Mouse (Mus musculus) lung, embryonic 15.5 days (tissue): ENCODE measurements at regions not wholly inside any gene's neighbourhood (a gene's known extent, or its start where the extent isn't known, plus 50 kb on each side); places are given as distances from the start of the nearest gene placed in this dataset.
A peak's percentile ranks its signal among the peaks of the same experiment; 100 is the strongest.

ENCODE experiments used
- ATAC-seq: fragments of 200-750 bp; cut with Nextera tagmentation; 2 replicates; pipeline ENCODE4 v1.8.0; 2017; ENCODE audit warnings: moderate number of reproducible peaks, borderline replicate concordance; ENCODE audit not compliant: low FRiP score, low TSS enrichment; ENCODE audit errors: extremely low read depth
- H3K27ac ChIP-seq: fragments of 300-500 bp; sonication (generic); 2 replicates; pipeline ENCODE4 v1.5.1; 2015; ENCODE audit warnings: moderate library complexity, mild to moderate bottlenecking, inconsistent platforms
- H3K27me3 ChIP-seq: fragments of 300-500 bp; sonication (generic); 2 replicates; pipeline ENCODE4 v1.6.1; 2015; ENCODE audit warnings: inconsistent platforms
- H3K36me3 ChIP-seq: fragments of 300-500 bp; sonication (generic); 2 replicates; pipeline ENCODE4 v1.6.1; 2015; ENCODE audit warnings: inconsistent platforms
- H3K4me1 ChIP-seq: fragments of 300-500 bp; sonication (generic); 2 replicates; pipeline ENCODE4 v1.6.1; 2015; ENCODE audit warnings: inconsistent platforms
- H3K4me2 ChIP-seq: fragments of 300-500 bp; sonication (generic); 2 replicates; pipeline ENCODE4 v1.6.1; 2015; ENCODE audit warnings: inconsistent platforms, mild to moderate bottlenecking, moderate library complexity
- H3K4me3 ChIP-seq: fragments of 300-500 bp; sonication (generic); 2 replicates; pipeline ENCODE4 v1.5.1; 2015; ENCODE audit warnings: mild to moderate bottlenecking, inconsistent platforms
- H3K9ac ChIP-seq: fragments of 300-500 bp; sonication (generic); 2 replicates; pipeline ENCODE4 v1.6.1; 2015; ENCODE audit warnings: inconsistent platforms
- H3K9me3 ChIP-seq: fragments of 300-500 bp; sonication (generic); 2 replicates; pipeline ENCODE4 v1.6.1; 2016; ENCODE audit warnings: inconsistent platforms
- WGBS: fragments of 180-500 bp; shearing (Covaris S2); methylation state at CpG from one replicate; pipeline ENCODE4 v1.1.7; 2015; 5-methylcytosine and 5-hydroxymethylcytosine counted together

DNA sequence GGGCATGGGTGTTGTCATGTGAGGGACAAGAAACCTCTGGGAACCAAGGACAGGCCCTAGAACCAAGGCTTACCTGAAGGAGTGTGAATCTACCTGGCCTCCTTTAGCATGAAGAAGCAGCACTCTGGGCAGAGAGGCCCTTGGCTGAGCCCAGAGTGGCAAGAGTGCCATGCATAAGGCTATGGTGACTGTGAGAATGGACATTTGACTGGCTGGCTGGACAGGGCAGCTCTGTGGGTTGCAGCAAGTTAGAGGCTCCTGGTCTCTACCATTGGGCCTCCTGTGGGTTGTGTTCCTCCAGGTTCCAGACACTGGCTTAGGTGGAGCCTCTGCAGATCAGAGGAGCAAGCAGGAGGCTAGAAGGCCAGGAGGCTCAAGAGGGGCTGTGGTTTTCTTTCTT, 78.9 kb downstream of the 1700001O22Rik start:
- Histone ChIP-seq H3K27me3 (no peaks in the 10 kb centered on the region), H3K4me3 (no peak overlapping the region), H3K4me1 (peaks cover 71% of the 10 kb centered on the region), H3K9ac (no peak overlapping the region), H3K9me3 (no peaks in the 10 kb centered on the region), H3K4me2 (no peak overlapping the region), H3K27ac (peak overlapping the region; percentile 47; the same call in 1 of the 2 replicates), H3K36me3 (no peaks in the 10 kb centered on the region)
- no peak for ATAC-seq

- Histone ChIP-seq H3K4me3 (no peak overlapping the region), H3K9ac (no peak overlapping the region), H3K4me1 (peaks cover 80% of the 10 kb centered on the region), H3K27me3 (no peaks in the 10 kb centered on the region), H3K9me3 (no peaks in the 10 kb centered on the region), H3K4me2 (no peak overlapping the region), H3K27ac (peak overlapping the region; percentile 99), H3K36me3 (no peaks in the 10 kb centered on the region)
- no peak for ATAC-seq
- WGBS, result 33% methylated on average over 10 of the region's 10 CpGs
Measured at GRCm38 (mm10) chr2:30723059-30723587, 80.3 kb downstream of the 1700001O22Rik start.

GRCm38 (mm10) chr2:30722263-30723050, 81.0 kb downstream of the 1700001O22Rik start:
- H3K36me3 ChIP-seq, result no peaks in the 10 kb centered on the region
- H3K4me3 ChIP-seq, result no peak overlapping the region
- H3K27ac ChIP-seq, result peak overlapping the region; percentile 99
- peaks cover 86% of the 10 kb centered on the region for H3K4me1 ChIP-seq
- 34% methylated on average over 7 of the region's 7 CpGs for WGBS
- H3K9ac ChIP-seq, result peak overlapping the region; percentile 4
- no peaks in the 10 kb centered on the region for H3K9me3 ChIP-seq
- no peaks in the 10 kb centered on the region for H3K27me3 ChIP-seq
- H3K4me2 ChIP-seq, result no peak overlapping the region
- ATAC-seq, result no peak

- 18% methylated on average over 12 of the region's 12 CpGs for WGBS
- ATAC-seq, result peak; percentile 7; the same call in 1 of the 2 replicates
- no peak overlapping the region for H3K4me2 ChIP-seq
- H3K9me3 ChIP-seq, result no peaks in the 10 kb centered on the region
- H3K27me3 ChIP-seq, result no peaks in the 10 kb centered on the region
- H3K27ac ChIP-seq, result peak overlapping the region; percentile 99
- peak overlapping the region; percentile 4 for H3K9ac ChIP-seq
- no peaks in the 10 kb centered on the region for H3K36me3 ChIP-seq
- peaks cover 94% of the 10 kb centered on the region for H3K4me1 ChIP-seq
- no peak overlapping the region for H3K4me3 ChIP-seq
Measured at GRCm38 (mm10) chr2:30721473-30722262, 81.8 kb downstream of the 1700001O22Rik start.

- ATAC-seq, result no peak
- 0 out of 2 replicates have a peak overlapping the region, but pooled peaks have one; percentile 62 for H3K9ac ChIP-seq
Measured at GRCm38 (mm10) chr2:30721048-30721461, 82.4 kb downstream of the 1700001O22Rik start.

DNA sequence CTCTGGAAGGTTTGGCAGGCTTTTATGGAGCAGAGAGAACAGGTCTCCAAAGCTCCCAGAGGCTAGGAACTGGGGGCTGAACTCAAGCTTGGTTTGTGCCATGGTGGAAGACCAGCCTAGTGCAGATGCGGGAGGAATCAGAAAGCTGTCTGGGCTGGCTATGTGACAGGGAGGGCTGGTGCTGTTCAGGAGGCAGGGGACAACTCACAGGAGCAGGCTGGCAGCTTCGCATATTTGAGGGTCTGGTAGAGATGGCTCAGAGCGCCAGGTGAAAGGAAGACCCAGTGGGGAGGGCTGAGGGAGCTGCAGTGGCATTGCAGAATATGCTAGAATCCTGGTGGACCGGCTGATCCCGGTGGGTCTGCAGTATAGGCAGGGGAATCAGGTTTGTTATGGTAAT, 83.2 kb downstream of the 1700001O22Rik start:
- peak overlapping the region; percentile 34; the same call in 1 of the 2 replicates for H3K4me3 ChIP-seq
- peak overlapping the region; percentile 62 for H3K9ac ChIP-seq
- 57% methylated on average over 5 of the region's 5 CpGs for WGBS

More at GRCm38 (mm10) chr2:30721048-30721461, 82.4 kb downstream of the 1700001O22Rik start:
- no peaks in the 10 kb centered on the region for H3K27me3 ChIP-seq
- no peaks in the 10 kb centered on the region for H3K36me3 ChIP-seq
- 75% methylated on average over 5 of the region's 5 CpGs for WGBS
- peak overlapping the region; percentile 68; the same call in 1 of the 2 replicates for H3K4me2 ChIP-seq
- H3K9me3 ChIP-seq, result no peaks in the 10 kb centered on the region
- peaks cover 95% of the 10 kb centered on the region for H3K4me1 ChIP-seq
- H3K4me3 ChIP-seq, result no peak overlapping the region
- H3K27ac ChIP-seq, result peak overlapping the region; percentile 99

GRCm38 (mm10) chr2:30719611-30720290, 83.7 kb downstream of the 1700001O22Rik start:
- no peak for ATAC-seq
- Histone ChIP-seq H3K27me3 (no peaks in the 10 kb centered on the region), H3K4me2 (peak overlapping the region; percentile 68), H3K4me1 (peaks cover 88% of the 10 kb centered on the region), H3K27ac (peak overlapping the region; percentile 99), H3K9me3 (no peaks in the 10 kb centered on the region), H3K9ac (peak overlapping the region; percentile 62), H3K36me3 (no peaks in the 10 kb centered on the region), H3K4me3 (peak overlapping the region; percentile 34)
- WGBS, result 33% methylated on average over 7 of the region's 8 CpGs

More for the DNA sequence above, 83.2 kb downstream of the 1700001O22Rik start:
- H3K4me2 ChIP-seq, result peak overlapping the region; percentile 68
- H3K27me3 ChIP-seq, result no peaks in the 10 kb centered on the region
- H3K27ac ChIP-seq, result peak overlapping the region; percentile 99
- no peaks in the 10 kb centered on the region for H3K9me3 ChIP-seq
- H3K4me1 ChIP-seq, result peaks cover 94% of the 10 kb centered on the region
- ATAC-seq, result no peak
- no peaks in the 10 kb centered on the region for H3K36me3 ChIP-seq

DNA sequence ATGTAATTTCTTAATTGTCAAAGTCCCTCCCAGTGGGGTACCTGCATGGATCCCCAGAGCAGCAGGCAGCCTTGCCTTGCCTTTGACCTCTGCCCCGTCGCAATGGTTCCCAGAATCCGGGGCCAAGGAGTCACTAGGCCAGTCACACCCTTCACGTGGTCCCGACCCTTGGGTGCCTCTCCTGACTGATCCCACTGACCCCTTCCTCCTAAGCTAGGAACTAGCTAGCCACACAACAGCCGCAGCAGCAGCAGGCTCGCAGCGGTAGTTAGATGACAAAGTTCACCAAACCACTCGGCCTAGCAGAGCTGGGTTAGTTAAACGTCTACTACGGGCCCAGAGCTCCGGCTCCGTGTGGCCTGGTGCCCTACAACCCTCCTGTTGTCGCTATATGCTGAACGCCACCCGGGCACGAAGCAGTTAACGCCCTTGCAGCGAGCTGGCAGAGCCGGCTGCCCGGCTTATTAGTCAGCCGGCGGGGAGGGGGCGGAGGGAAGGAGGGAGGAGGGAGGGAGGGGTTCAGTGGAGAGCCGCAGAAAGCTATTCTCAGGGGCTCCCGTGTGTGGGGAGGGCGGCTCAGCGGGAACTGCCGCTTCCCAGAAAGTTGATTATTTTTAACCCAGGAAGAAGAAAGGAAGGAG, 84.6 kb downstream of the 1700001O22Rik start:
- WGBS, result under 1% methylated on average over 29 of the region's 29 CpGs
- peak overlapping the region; percentile 99 for H3K27ac ChIP-seq
- peak overlapping the region; percentile 62 for H3K9ac ChIP-seq
- H3K4me2 ChIP-seq, result peak overlapping the region; percentile 68
- peaks cover 79% of the 10 kb centered on the region for H3K4me1 ChIP-seq
- H3K9me3 ChIP-seq, result no peaks in the 10 kb centered on the region
- no peaks in the 10 kb centered on the region for H3K27me3 ChIP-seq
- no peaks in the 10 kb centered on the region for H3K36me3 ChIP-seq
- ATAC-seq, result peak; percentile 66
- peak overlapping the region; percentile 34 for H3K4me3 ChIP-seq

- peak overlapping the region; percentile 34 for H3K4me3 ChIP-seq
- H3K27me3 ChIP-seq, result no peaks in the 10 kb centered on the region
- H3K4me1 ChIP-seq, result peaks cover 77% of the 10 kb centered on the region
- no peaks in the 10 kb centered on the region for H3K36me3 ChIP-seq
- H3K27ac ChIP-seq, result peak overlapping the region; percentile 99
- peak overlapping the region; percentile 68 for H3K4me2 ChIP-seq
- peak overlapping the region; percentile 47; the same call in 1 of the 2 replicates for H3K9ac ChIP-seq
- peak; percentile 76 for ATAC-seq
- no peaks in the 10 kb centered on the region for H3K9me3 ChIP-seq
- WGBS, result 0% methylated on average over 12 of the region's 12 CpGs
Measured at GRCm38 (mm10) chr2:30718329-30718675, 85.2 kb downstream of the 1700001O22Rik start.

GRCm38 (mm10) chr2:30717566-30718328, 85.7 kb downstream of the 1700001O22Rik start:
- ATAC-seq, result no peak
- Histone ChIP-seq H3K9me3 (no peaks in the 10 kb centered on the region), H3K27me3 (no peaks in the 10 kb centered on the region), H3K4me3 (no peak overlapping the region), H3K4me2 (peak overlapping the region; percentile 68), H3K4me1 (peaks cover 77% of the 10 kb centered on the region), H3K27ac (peak overlapping the region; percentile 99), H3K36me3 (no peaks in the 10 kb centered on the region), H3K9ac (peak overlapping the region; percentile 47)
- WGBS, result 12% methylated on average over 16 of the region's 16 CpGs
